Mouse (Mus musculus): ENCODE measurements around the gene Slc6a16.

DNA sequence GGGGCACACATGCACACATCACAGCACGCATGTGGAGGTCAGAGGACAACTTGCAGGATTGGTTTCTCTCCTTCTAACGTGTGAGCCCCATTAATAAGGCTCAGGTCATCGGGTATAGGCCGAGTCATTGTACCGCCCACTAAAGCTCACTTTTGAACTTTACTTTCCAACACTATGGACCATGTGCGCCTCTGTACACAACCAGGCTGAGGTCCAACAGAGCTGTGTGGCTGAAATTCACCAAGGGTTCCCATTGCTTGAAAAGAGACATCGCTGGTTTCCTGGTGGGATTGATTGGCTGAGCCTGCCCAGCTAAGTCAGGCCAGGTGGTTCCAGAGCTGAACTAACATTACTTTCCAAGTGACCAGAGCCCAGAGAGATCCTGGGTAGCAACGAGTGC is 32.8 kb downstream of the Slc6a16 start:
- TF ChIP-seq POLR2A (IDR thresholded peaks at IDR 0.05; ENCODE audit: low read depth, low read length) (no peak), CTCF (IDR thresholded peaks at IDR 0.05; ENCODE audit: borderline replicate concordance, insufficient read depth, low read length) (no peak)
